Mouse (Mus musculus) embryonic fibroblast, embryonic 13.5 days (primary cell): ENCODE measurements around the gene Olfr91. TPM values are rescaled to one million over a fixed set of nuclear protein-coding genes. Genes with fewer than 3 reads are reported as not detected.

Experiments
- H3K27ac ChIP-seq: 2 replicates; pipeline ENCODE4 v1.5.1; 2012; ENCODE audit warnings: low read length, control low read depth, inconsistent platforms; ENCODE audit not compliant: insufficient read depth
- H3K4me1 ChIP-seq: 2 replicates; pipeline ENCODE4 v1.6.1; 2011; ENCODE audit warnings: low read length; ENCODE audit not compliant: control insufficient read depth, insufficient read depth
- H3K4me3 ChIP-seq: 2 replicates; pipeline ENCODE4 v1.5.1; 2011; ENCODE audit warnings: mild to moderate bottlenecking, control low read depth, low read length; ENCODE audit not compliant: insufficient read depth
- CTCF ChIP-seq: IDR thresholded peaks from 2 replicates; pipeline ENCODE4 v1.5.1; 2011; ENCODE audit warnings: mild to moderate bottlenecking, control low read depth, low read length, moderate library complexity, borderline replicate concordance; ENCODE audit not compliant: insufficient read depth
- POLR2A ChIP-seq: IDR thresholded peaks from 2 replicates; pipeline ENCODE4 v1.6.1; 2011; ENCODE audit warnings: low read depth, mild to moderate bottlenecking, control low read depth, low read length, moderate library complexity
- polyA plus RNA-seq: library from polyadenylated mRNA; stranded (reverse); fragments of >200 nt; gene quantifications from 2 replicates; pipeline ENCODE4 v1.2.4, GENCODE M21; 2011; ENCODE audit warnings: low read depth; ENCODE audit not compliant: missing spikeins, insufficient read length

The Olfr91 gene
- polyA plus RNA-seq, 1 experiment: not detected

DNA sequence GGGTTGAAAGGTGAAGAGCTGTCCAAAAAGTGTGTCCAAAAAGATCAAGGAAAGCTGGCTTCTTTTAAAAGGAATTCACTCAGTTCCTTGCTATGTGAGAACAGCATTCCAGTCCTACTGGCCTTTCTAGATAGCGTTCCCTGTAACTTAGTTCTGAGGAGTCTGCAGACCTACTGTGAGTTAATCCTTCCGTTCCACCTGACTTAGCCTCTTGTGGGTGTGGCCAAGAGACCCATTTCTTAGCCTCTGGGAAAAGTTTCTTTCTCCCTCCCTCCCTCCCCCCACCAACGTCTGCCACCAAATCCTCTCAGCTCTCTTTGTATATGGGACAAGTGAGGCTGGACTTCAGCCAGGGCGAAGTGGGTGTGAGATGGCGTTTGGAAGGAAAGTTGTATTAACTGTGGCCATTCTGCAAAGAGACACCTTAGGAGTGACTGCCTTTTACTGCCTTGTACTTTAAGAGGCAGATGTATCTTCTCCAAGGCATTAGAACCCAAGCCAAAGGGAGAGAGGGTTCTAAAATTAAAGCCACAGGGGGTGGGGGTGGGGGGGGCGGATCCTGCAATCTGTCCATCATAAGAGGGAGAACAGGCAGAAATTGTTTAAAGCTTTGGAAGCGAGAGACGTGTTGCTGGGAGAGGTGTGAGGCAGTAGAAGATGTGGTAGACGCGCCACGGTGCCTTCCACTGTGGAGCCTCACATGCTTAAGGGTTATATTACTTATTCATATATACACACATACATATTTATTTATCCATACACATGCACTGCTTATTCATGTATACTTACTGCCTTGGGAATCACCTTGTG, 34.2 kb downstream of the Olfr91 start:
- H3K4me3 ChIP-seq: no peak overlapping the region
- TF ChIP-seq POLR2A: no peak
- no peak for TF ChIP-seq CTCF
- H3K27ac ChIP-seq: no peak overlapping the region
- peaks cover 10% of the 10 kb centered on the region for H3K4me1 ChIP-seq

GRCm38 (mm10) chr17:37063063-37063462, 35.0 kb downstream of the Olfr91 start:
- TF ChIP-seq POLR2A: no peak
- no peak for TF ChIP-seq CTCF

DNA sequence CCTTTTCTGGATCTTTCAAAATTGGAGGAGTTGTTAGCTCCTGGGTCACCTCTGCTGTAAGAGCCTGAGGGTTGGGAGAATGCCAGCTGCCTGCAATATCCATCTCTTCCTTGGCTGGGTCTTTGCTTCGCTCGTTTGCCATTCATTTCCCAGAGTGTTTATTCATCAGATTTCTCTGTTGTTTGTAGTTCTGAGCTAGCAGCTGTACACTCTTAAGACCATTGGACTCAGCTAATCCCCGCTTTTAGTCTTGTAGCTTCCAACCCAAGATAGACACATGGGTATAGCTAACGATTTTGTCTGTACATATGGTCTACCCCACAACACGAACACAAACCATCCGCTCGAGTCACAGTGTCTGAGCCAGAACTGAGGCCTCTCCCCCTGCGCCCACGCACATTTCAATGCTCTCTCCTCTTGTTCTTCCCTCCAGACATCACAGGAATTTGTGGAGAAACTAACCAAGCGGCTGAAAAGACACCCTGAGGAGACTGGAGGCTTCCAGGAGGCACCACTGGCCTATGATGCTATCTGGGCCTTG, 35.9 kb downstream of the Olfr91 start:
- H3K4me1 ChIP-seq: peaks cover 10% of the 10 kb centered on the region
- H3K27ac ChIP-seq: peak overlapping the region; percentile 50
- no peak overlapping the region for H3K4me3 ChIP-seq
- TF ChIP-seq CTCF: no peak
- no peak for TF ChIP-seq POLR2A

More at GRCm38 (mm10) chr17:37063063-37063462, 35.0 kb downstream of the Olfr91 start:
- H3K27ac ChIP-seq: peak overlapping the region; percentile 50; the same call in 1 of the 2 replicates
- peaks cover 10% of the 10 kb centered on the region for H3K4me1 ChIP-seq
- no peak overlapping the region for H3K4me3 ChIP-seq

DNA sequence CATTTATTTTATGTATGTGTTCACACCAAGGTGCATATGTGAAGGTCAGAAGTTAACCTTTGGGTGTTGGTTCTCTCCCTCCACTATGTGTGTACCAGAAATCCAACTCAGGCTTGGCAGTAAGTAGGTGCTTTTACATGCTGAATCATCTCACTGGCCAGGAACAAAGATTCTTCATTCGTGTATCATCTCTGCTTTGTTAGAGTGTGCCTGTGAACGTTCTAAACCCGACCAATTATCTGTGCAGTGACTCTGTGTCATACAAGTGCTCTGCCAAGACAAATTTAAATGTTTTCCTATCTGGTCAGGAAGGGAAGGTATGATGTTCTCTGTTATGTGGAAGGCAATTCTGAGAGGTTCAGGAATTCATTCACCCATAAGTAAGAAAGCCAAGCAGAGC, 36.6 kb downstream of the Olfr91 start:
- no peak for TF ChIP-seq POLR2A
- no peak for TF ChIP-seq CTCF
- Histone ChIP-seq H3K4me1 (peaks cover 10% of the 10 kb centered on the region), H3K4me3 (no peak overlapping the region), H3K27ac (peak overlapping the region; percentile 50)

GRCm38 (mm10) chr17:37056957-37057356, 41.1 kb downstream of the Olfr91 start:
- no peak overlapping the region for H3K27ac ChIP-seq
- peaks cover 3% of the 10 kb centered on the region for H3K4me1 ChIP-seq
- H3K4me3 ChIP-seq: no peak overlapping the region
- no peak for TF ChIP-seq POLR2A

GRCm38 (mm10) chr17:37051745-37052144, 46.3 kb downstream of the Olfr91 start:
- Histone ChIP-seq H3K4me1 (no peaks in the 10 kb centered on the region), H3K27ac (no peak overlapping the region), H3K4me3 (no peak overlapping the region)
- TF ChIP-seq CTCF: no peak
- TF ChIP-seq POLR2A: no peak

DNA sequence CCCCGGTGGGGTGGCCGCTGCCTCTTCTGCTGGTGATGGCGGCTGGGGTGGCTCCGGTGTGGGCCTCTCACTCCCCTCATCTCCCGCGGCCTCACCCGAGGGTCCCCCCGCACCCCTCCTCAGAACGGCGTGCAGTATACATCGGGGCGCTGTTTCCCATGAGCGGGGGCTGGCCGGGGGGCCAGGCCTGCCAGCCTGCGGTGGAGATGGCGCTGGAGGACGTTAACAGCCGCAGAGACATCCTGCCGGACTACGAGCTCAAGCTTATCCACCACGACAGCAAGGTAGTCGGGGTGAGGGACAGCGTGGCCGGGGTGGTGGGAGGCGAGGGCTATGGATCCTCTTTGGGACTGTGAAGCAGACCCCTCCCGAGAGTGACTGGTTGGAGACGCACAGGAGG, 47.2 kb downstream of the Olfr91 start:
- TF ChIP-seq CTCF (no peak), POLR2A (no peak)
- no peaks in the 10 kb centered on the region for H3K4me1 ChIP-seq
- H3K27ac ChIP-seq: no peak overlapping the region
- H3K4me3 ChIP-seq: peak overlapping the region; percentile 28

- no peaks in the 10 kb centered on the region for H3K4me1 ChIP-seq
- TF ChIP-seq POLR2A: peak; percentile 96
- no peak for TF ChIP-seq CTCF
- peak overlapping the region; percentile 28 for H3K4me3 ChIP-seq
- no peak overlapping the region for H3K27ac ChIP-seq
These were observed 47.7 kb downstream of the Olfr91 start for GRCm38 (mm10) chr17:37050399-37050798.

DNA sequence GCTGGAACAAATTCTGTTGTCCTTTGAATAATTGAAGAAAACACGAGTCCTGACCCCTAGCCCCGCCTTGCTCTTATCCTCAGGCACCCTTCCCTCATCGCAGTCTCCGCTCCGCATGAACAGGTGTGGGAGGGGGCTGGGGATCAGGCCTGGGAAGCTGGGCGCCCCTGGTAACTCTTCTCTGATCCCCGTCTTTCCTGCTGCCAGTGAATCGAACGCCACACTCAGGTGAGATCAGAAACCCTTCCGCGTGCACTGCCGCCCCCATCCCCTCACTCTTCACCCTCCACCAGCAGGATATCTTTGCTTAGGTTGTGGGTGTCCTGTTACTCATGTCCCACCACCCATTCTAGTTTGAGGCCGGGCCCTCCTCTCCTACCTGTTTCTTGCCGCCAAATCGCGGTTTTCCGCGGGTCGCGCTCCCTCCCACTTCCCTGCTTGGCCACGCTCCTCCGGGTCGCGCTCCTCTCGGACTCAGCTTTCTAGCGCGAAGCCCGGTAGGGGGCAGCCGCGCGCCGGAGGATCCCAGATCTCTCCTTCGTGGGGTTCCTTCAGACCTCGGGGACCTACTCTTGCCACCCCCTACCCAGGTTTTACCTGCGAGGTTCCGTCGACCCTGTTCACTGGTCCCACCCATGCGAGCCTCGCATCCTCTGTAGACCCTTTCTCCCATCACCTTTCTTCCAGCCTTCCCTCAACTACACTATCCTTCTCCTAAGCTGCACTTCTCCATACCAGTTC, 48.3 kb downstream of the Olfr91 start:
- Histone ChIP-seq H3K4me1 (peaks cover under 1% of the 10 kb centered on the region; the same call in 1 of the 2 replicates), H3K4me3 (peak overlapping the region; percentile 28), H3K27ac (no peak overlapping the region)
- TF ChIP-seq CTCF (peak; percentile 40), POLR2A (no peak)

DNA sequence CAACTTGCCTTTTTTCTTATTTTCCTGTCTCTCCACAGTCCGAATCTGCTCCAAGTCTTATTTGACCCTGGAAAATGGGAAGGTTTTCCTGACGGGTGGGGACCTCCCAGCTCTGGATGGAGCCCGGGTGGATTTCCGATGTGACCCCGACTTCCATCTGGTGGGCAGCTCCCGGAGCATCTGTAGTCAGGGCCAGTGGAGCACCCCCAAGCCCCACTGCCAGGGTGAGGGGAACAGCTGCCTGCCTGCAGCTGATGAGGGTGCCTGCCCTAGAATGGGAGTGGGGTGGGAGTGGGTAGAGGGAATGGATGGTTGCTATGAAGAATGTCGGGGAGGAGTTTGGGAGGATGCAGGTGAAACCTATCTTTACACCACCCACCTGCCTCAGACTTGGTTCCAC, 49.7 kb downstream of the Olfr91 start:
- Histone ChIP-seq H3K4me1 (peaks cover 2% of the 10 kb centered on the region), H3K27ac (no peak overlapping the region), H3K4me3 (no peak overlapping the region)
- no peak for TF ChIP-seq POLR2A
